Mouse (Mus musculus) gastrocnemius, adult 2 months (tissue): Measurements from ENCODE around the gene Cry2. TPM values are rescaled to one million over a fixed set of nuclear protein-coding genes. Genes with fewer than 3 reads are reported as not detected.

ENCODE experiments used
- DNase-seq: peaks from one replicate; pipeline ENCODE4 v3.0.0; 2022
- H3K27ac ChIP-seq: fragments of 200-600 bp; 2 replicates; pipeline ENCODE4 v1.8.1; 2022; ENCODE audit warnings: mild to moderate bottlenecking
- H3K4me3 ChIP-seq: fragments of 200-600 bp; 2 replicates; pipeline ENCODE4 v1.8.1; 2022; ENCODE audit warnings: mild to moderate bottlenecking, moderate library complexity
- CTCF ChIP-seq: fragments of 200-600 bp; IDR thresholded peaks from 2 replicates; pipeline ENCODE4 v1.8.1; 2022; ENCODE audit warnings: antibody characterized with exemption, mild to moderate bottlenecking, moderate library complexity
- intact Hi-C: fragments of 180-260 bp; cut with DNase I; formaldehyde crosslinking; loops from one replicate; pipeline ENCODE4 v1.15.1; 2025
- microRNA-seq: library from miRNA; unstranded; fragments of <30 nt; microRNA quantifications from one replicate; pipeline ENCODE4 v1.2.0, GENCODE M21; 2021
- total RNA-seq, 2 experiments: library from RNA; stranded (reverse); gene quantifications; 2 replicates each; pipeline ENCODE4 v1.2.3; 2021

The Cry2 gene
- total RNA-seq, 2 experiments from 2014 or later = 12.5 to 26.8 TPM

DNA sequence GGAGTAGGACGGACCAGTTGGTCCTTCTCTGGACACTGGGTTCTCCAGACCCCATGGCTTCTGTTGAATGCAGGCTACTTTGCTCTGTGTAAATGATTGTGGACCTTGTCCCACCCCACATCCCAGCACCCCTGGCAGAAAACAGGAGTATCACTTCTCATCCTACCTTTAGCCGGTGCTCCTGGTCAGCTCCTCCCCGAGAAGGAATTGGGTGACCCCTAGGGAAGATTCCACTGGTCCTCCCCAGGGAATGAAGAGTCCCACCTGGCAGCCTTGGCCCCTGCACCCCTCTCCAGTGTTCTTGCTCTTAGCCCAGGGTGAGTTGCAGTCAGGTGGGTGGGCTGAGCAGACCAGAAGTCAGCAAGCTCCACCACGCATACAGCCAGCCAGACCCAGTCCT is 69.8 kb downstream of the Cry2 start:
- TF ChIP-seq CTCF = no peak
- no peak overlapping the region for H3K4me3 ChIP-seq
- intact Hi-C loops = no loop called here
- no peak for DNase-seq
- no peak overlapping the region for H3K27ac ChIP-seq

- no peak for DNase-seq
- Histone ChIP-seq H3K27ac (no peak overlapping the region), H3K4me3 (no peak overlapping the region)
- no peak for TF ChIP-seq CTCF
- intact Hi-C loops = no loop called here
Observed at GRCm38 (mm10) chr2:92362571-92363228, 71.1 kb downstream of the Cry2 start.

- Histone ChIP-seq H3K4me3 (no peak overlapping the region), H3K27ac (no peak overlapping the region)
- no peak for TF ChIP-seq CTCF
- intact Hi-C loops = no loop called here
- no peak for DNase-seq
Observed at GRCm38 (mm10) chr2:92361795-92362194, 72.0 kb downstream of the Cry2 start.

DNA sequence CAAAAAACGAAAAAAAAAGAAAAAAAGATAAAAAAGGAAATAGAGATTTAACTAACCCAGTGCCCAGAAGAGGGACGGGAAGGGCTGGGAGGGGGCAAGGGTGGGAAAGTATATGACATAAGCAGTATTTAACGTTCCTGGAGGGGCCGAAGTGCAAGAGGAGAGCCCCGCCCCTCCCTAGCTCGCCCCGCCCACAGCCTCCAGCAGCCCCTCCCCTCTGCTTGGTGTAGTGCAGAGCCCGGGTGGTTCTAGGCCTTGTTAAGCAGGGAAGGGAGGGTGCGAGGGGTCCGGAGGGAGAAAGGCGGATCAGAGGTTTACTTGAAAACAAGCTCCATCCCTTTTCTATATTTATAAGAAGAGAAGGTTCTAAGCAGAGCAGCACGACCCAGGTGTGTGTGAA is 73.0 kb downstream of the Cry2 start:
- intact Hi-C loops = no loop called here

GRCm38 (mm10) chr2:92360186-92360823 is 73.5 kb downstream of the Cry2 start:
- DNase-seq = no peak
- TF ChIP-seq CTCF = no peak
- intact Hi-C loops = no loop called here
- Histone ChIP-seq H3K27ac (no peak overlapping the region), H3K4me3 (no peak overlapping the region)

More for the DNA sequence above, 73.0 kb downstream of the Cry2 start:
- DNase-seq = no peak
- Histone ChIP-seq H3K27ac (no peak overlapping the region), H3K4me3 (no peak overlapping the region)
- TF ChIP-seq CTCF = no peak

DNA sequence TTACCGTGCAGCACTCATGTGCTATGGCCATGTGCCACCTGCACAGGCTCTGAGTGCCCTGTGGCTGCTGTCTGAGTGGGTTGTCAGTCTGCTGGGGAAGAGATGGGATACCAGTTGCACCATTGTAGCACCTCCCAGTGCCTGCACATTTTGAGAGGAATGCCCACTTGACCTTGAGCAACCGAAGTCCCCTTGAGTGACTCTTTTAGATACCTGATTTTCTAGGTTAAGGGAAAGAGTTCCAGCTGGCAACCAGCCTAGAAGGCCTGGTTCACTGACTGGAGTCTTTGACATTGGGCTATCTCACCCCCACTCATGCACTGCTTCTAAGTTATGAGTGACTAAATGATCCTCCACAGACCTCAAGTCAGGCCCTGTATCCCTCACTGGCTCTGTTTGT is 74.5 kb downstream of the Cry2 start:
- TF ChIP-seq CTCF = no peak
- no peak for DNase-seq
- intact Hi-C loops = no loop called here
- H3K4me3 ChIP-seq = no peak overlapping the region
- no peak overlapping the region for H3K27ac ChIP-seq

DNA sequence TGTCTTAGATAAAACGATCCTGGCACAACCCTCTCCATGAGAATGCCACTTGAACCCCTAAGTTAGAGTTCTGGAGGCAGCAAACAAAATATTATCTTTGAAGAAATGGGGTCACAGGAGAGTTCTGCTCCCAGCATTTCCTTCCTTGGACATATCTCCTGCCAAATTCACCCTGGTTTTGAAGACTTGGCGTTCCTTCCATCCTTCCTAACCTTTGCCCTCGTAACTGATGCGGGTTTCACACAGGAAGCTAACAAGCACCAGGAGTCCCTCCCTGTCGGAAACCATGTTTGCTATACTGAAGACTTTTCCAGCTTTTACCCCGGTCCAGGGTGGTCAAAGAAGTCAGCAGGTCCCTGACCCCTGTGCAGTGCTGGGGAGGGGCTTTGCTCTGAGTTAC is 79.6 kb downstream of the Cry2 start:
- intact Hi-C loops = loop anchor here (5.0 kb wide), 1 partner anchor 83 kb away; no protein-coding TSS in a partner anchor
- DNase-seq = no peak
- TF ChIP-seq CTCF = no peak
- Histone ChIP-seq H3K4me3 (no peak overlapping the region), H3K27ac (no peak overlapping the region)

Small RNA genes within 50 kb of the gene (microRNA-seq; reads per million reads assigned to microRNA genes)
- gene Mir7000 = not detected

Other genes with a start within 250 kb of the Cry2 start
- gene Pex16, start 59.4 kb downstream of the Cry2 start, total RNA-seq = 10 to 100 TPM; 15.9 to 19.5 TPM
- under 1 TPM in 1 of 2 experiments, not detected in 1; 0.64 TPM for gene Large2, start 59.2 kb downstream of the Cry2 start, total RNA-seq
- 1 to 10 TPM in 1 of 2 experiments, under 1 TPM in 1; 0.69 to 1.1 TPM for gene 1700029I15Rik, start 51.5 kb downstream of the Cry2 start, total RNA-seq
- 1 to 10 TPM; 3.0 to 3.9 TPM for gene Mapk8ip1, start 32.8 kb downstream of the Cry2 start, total RNA-seq
- gene Slc35c1, start 26.5 kb upstream of the Cry2 start, total RNA-seq = 1 to 10 TPM; 4.9 to 5.1 TPM
- 1 to 10 TPM in 1 of 2 experiments, under 1 TPM in 1; 0.71 to 1.8 TPM for gene Chst1, start 165.7 kb upstream of the Cry2 start, total RNA-seq